Mouse (Mus musculus) ES-Bruce4 (cell line): Measurements from ENCODE around the gene Tmtc3. TPM values are rescaled to one million over a fixed set of nuclear protein-coding genes. Genes with fewer than 3 reads are reported as not detected.
"Not testable (repeated sequence)": the region's sequence is repeated elsewhere in the genome, so short reads cannot be mapped to it uniquely, and the experiment has no call there.

Experiments
- H3K27ac ChIP-seq: 2 replicates; pipeline ENCODE4 v1.5.1; 2012; ENCODE audit warnings: low read length, inconsistent platforms; ENCODE audit not compliant: insufficient read depth
- H3K27me3 ChIP-seq: 2 replicates; pipeline ENCODE4 v1.6.1; 2012; ENCODE audit warnings: mild to moderate bottlenecking, low read length, inconsistent platforms; ENCODE audit not compliant: control insufficient read depth, poor library complexity, insufficient read depth, severe bottlenecking
- H3K36me3 ChIP-seq: 2 replicates; pipeline ENCODE4 v1.6.1; 2012; ENCODE audit warnings: inconsistent platforms, mild to moderate bottlenecking, low read length, moderate library complexity; ENCODE audit not compliant: control insufficient read depth, poor library complexity, insufficient read depth, severe bottlenecking
- H3K4me1 ChIP-seq: one replicate; pipeline ENCODE4 v1.8.1; 2011; ENCODE audit warnings: low read length; ENCODE audit not compliant: control insufficient read depth, insufficient read depth
- H3K4me3 ChIP-seq: 2 replicates; pipeline ENCODE4 v1.5.1; 2011; ENCODE audit warnings: low read depth, mild to moderate bottlenecking, low read length
- H3K9ac ChIP-seq: 2 replicates; pipeline ENCODE4 v1.6.1; 2012; ENCODE audit warnings: low read depth, mild to moderate bottlenecking, inconsistent platforms; ENCODE audit not compliant: poor library complexity, severe bottlenecking
- H3K9me3 ChIP-seq: replicated peaks from 2 replicates; pipeline ENCODE4 v1.6.1; 2012; ENCODE audit warnings: mild to moderate bottlenecking, low read length, inconsistent platforms; ENCODE audit not compliant: control insufficient read depth, poor library complexity, insufficient read depth, severe bottlenecking
- CTCF ChIP-seq: IDR thresholded peaks from one replicate; pipeline ENCODE4 v1.8.1; 2011; ENCODE audit warnings: low read depth, low read length
- EP300 ChIP-seq: IDR thresholded peaks from 2 replicates; pipeline ENCODE4 v1.6.1; 2011; ENCODE audit warnings: low read depth, low read length; ENCODE audit not compliant: insufficient read depth
- POLR2A ChIP-seq: IDR thresholded peaks from one replicate; pipeline ENCODE4 v1.8.1; 2011; ENCODE audit warnings: low read length; ENCODE audit not compliant: insufficient read depth
- polyA plus RNA-seq: library from polyadenylated mRNA; stranded (reverse); fragments of >200 nt; gene quantifications from 2 replicates; pipeline ENCODE4 v1.2.4, GENCODE M21; 2011; ENCODE audit warnings: low read depth; ENCODE audit not compliant: missing spikeins, insufficient read depth, insufficient read length

Tmtc3 gene
- polyA plus RNA-seq, 1 experiment, result 44.4 TPM

- no peak overlapping the region for H3K27ac ChIP-seq
- no peak for TF ChIP-seq EP300
- TF ChIP-seq POLR2A, result no peak
- no peak for TF ChIP-seq CTCF
- H3K4me1 ChIP-seq, result no peaks in the 10 kb centered on the region
- H3K4me3 ChIP-seq, result no peak overlapping the region
- H3K9ac ChIP-seq, result no peak overlapping the region
- H3K36me3 ChIP-seq, result no peaks in the 10 kb centered on the region
- H3K9me3 ChIP-seq, result no peaks in the 10 kb centered on the region
- no peaks in the 10 kb centered on the region for H3K27me3 ChIP-seq
Measured at GRCm38 (mm10) chr10:100427592-100427991, 59.6 kb downstream of the Tmtc3 start.

GRCm38 (mm10) chr10:100415566-100415965, 71.6 kb downstream of the Tmtc3 start:
- H3K27me3 ChIP-seq, result no peaks in the 10 kb centered on the region
- no peak overlapping the region for H3K27ac ChIP-seq
- no peak overlapping the region for H3K9ac ChIP-seq
- no peak overlapping the region for H3K4me3 ChIP-seq
- no peaks in the 10 kb centered on the region for H3K4me1 ChIP-seq
- no peaks in the 10 kb centered on the region for H3K36me3 ChIP-seq
- TF ChIP-seq CTCF, result no peak
- TF ChIP-seq EP300, result no peak
- TF ChIP-seq POLR2A, result no peak
- H3K9me3 ChIP-seq, result no peaks in the 10 kb centered on the region

DNA sequence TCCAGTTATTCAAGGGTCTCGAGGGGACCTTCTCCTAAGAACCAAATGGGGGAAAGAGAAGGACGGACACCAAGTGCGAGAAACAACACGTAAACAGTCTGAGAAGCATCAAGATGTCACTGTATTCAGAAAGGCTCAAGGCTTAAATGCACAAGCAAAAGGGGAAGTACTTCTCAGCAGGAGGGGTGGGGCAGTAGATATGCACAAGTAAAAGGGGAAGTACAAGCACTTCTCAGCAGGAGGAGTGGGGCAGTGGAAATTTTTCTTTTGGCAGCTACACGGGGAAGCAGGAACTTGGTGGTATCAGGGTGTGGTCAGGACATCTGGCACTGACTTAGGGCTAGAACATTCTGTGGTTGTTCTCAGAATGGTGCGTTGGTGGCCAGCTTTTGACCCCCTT, 84.8 kb downstream of the Tmtc3 start:
- H3K36me3 ChIP-seq, H3K4me3 ChIP-seq, H3K9ac ChIP-seq, H3K27me3 ChIP-seq, H3K27ac ChIP-seq, H3K9me3 ChIP-seq, H3K4me1 ChIP-seq: not testable (repeated sequence)

Other genes with a start within 250 kb of the Tmtc3 start
- not detected in 2 replicates for gene Gm4301, start 151.7 kb downstream of the Tmtc3 start, polyA plus RNA-seq
- gene Gm4302, start 146.5 kb downstream of the Tmtc3 start, polyA plus RNA-seq, result not detected in 2 replicates
- gene Gm4303, start 141.4 kb downstream of the Tmtc3 start, polyA plus RNA-seq, result not detected in 2 replicates
- not detected in 2 replicates for gene Gm4305, start 136.3 kb downstream of the Tmtc3 start, polyA plus RNA-seq
- not detected in 2 replicates for gene Gm4307, start 126.0 kb downstream of the Tmtc3 start, polyA plus RNA-seq
- gene Gm4312, start 104.8 kb downstream of the Tmtc3 start, polyA plus RNA-seq, result not detected in 2 replicates
- gene Cep290, start 208 bp upstream of the Tmtc3 start, polyA plus RNA-seq, result 25.1 and 28.7 TPM in 2 replicates
- gene 4930430F08Rik, start 103.1 kb upstream of the Tmtc3 start, polyA plus RNA-seq, result 28.0 and 28.8 TPM in 2 replicates
- not detected in 2 replicates for gene 1700017N19Rik, start 103.1 kb upstream of the Tmtc3 start, polyA plus RNA-seq